Mouse (Mus musculus) kidney, adult 2 months (tissue): ENCODE measurements around the gene Galnt10. TPM values are rescaled to one million over a fixed set of nuclear protein-coding genes. Genes with fewer than 3 reads are reported as not detected.

Experiments used
- DNase-seq: peaks from one replicate; pipeline ENCODE4 v3.0.0; 2021
- H3K27ac ChIP-seq: fragments of 200-500 bp; 2 replicates; pipeline ENCODE4 v1.5.1; 2012; ENCODE audit warnings: low read depth, low read length, control low read depth, inconsistent platforms; ENCODE audit not compliant: insufficient read depth
- H3K27me3 ChIP-seq: fragments of 200-500 bp; replicated peaks from 2 replicates; pipeline ENCODE4 v1.6.1; 2012; ENCODE audit warnings: mild to moderate bottlenecking, moderate library complexity, low read length, inconsistent platforms; ENCODE audit not compliant: control insufficient read depth, insufficient read depth
- H3K36me3 ChIP-seq: fragments of 200-500 bp; 2 replicates; pipeline ENCODE4 v1.6.1; 2012; ENCODE audit warnings: mild to moderate bottlenecking, moderate library complexity, low read length, inconsistent platforms; ENCODE audit not compliant: control insufficient read depth, insufficient read depth
- H3K4me1 ChIP-seq: fragments of 200-500 bp; 2 replicates; pipeline ENCODE4 v1.6.1; 2011; ENCODE audit warnings: low read length; ENCODE audit not compliant: control insufficient read depth, insufficient read depth
- H3K4me3 ChIP-seq: fragments of 200-500 bp; 2 replicates; pipeline ENCODE4 v1.5.1; 2011; ENCODE audit warnings: mild to moderate bottlenecking, low read depth, low read length, control low read depth; ENCODE audit not compliant: insufficient read depth
- CTCF ChIP-seq: fragments of 200-500 bp; conservative IDR thresholded peaks from 2 replicates; pipeline ENCODE4 v1.5.1; 2011; ENCODE audit warnings: low read depth, mild to moderate bottlenecking, control low read depth, low read length, moderate library complexity, mixed read lengths; ENCODE audit not compliant: insufficient read depth, insufficient read length
- POLR2A ChIP-seq: fragments of 200-500 bp; IDR thresholded peaks from one replicate; pipeline ENCODE4 v1.6.1; 2011; ENCODE audit warnings: low read depth, low read length, control low read depth
- WGBS: fragments of 180-500 bp; shearing (Covaris S2); methylation state at CpG from one replicate; pipeline ENCODE4 v1.1.7; 2018; 5-methylcytosine and 5-hydroxymethylcytosine counted together
- polyA plus RNA-seq: library from polyadenylated mRNA; depleted of rRNA; stranded (reverse); fragments of >200 nt; gene quantifications from 2 replicates; pipeline ENCODE4 v1.2.3, GENCODE M21; 2012

The Galnt10 gene
- polyA plus RNA-seq, 1 experiment, result 11.1 TPM

DNA sequence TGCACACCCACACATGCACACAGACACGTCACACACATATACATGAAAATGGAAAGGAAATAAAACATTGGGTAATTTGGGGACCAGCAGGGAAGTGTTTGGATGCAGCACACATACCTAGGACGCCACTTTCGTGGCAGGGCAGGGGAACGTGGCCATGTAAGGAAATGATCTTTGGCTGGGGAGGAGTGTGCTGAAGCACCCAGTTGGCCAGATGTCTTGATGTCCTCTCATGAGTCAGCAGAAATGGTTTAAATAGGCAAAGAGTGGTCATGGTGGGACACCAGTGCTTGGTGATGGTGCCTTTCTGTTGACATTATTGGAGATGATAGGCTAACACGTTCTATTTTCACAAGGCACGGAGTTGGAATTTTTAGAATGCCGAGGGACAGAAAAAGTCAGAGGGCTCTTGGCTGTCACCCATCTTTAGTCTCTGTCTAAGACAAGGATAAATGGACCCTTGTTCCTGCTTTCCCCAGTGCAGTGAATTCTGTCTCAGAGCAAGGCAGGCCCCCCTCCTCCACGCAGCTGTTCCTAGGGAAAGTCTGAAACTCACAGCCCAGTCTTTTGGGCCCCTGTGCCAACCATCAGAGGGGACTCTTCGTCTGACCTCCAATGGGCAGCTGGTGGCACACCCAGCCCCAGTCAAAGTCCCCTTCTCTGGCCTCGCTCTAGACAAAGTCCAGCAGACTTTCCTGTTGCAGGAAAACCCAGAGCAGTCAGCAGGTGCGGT is 56.1 kb downstream of the Galnt10 start:
- Histone ChIP-seq H3K36me3 (no peaks in the 10 kb centered on the region), H3K4me3 (no peak overlapping the region), H3K27ac (no peak overlapping the region), H3K27me3 (no peaks in the 10 kb centered on the region), H3K4me1 (peaks cover 10% of the 10 kb centered on the region)
- TF ChIP-seq CTCF, result no peak
- no peak for TF ChIP-seq POLR2A
- WGBS, result 44% methylated on average over 11 of the region's 11 CpGs
- peak; percentile 66 for DNase-seq

DNA sequence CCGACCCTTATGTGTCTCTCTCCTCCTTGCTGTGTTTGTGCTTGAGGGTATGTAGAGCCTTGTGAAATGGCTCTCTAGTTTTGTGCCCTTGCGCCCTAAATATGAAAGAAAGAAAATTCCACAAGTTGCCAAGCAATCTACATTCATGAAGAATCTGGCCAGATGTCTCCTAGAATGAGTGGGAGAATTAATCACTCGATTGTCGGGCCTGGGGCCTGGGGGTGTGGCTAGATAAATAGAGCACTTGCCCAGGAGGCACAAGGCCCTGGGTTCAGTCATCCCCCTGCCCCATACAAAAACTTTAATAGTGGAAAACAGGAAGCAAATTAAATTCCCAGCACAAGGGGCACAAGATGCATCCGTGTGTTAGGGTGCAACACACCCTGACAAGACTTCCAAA is 56.7 kb downstream of the Galnt10 start:
- Histone ChIP-seq H3K36me3 (no peaks in the 10 kb centered on the region), H3K4me1 (peaks cover 10% of the 10 kb centered on the region), H3K4me3 (no peak overlapping the region), H3K27me3 (no peaks in the 10 kb centered on the region), H3K27ac (no peak overlapping the region)
- no peak for DNase-seq
- 47% methylated on average over 5 of the region's 5 CpGs for WGBS
- TF ChIP-seq POLR2A, result no peak

DNA sequence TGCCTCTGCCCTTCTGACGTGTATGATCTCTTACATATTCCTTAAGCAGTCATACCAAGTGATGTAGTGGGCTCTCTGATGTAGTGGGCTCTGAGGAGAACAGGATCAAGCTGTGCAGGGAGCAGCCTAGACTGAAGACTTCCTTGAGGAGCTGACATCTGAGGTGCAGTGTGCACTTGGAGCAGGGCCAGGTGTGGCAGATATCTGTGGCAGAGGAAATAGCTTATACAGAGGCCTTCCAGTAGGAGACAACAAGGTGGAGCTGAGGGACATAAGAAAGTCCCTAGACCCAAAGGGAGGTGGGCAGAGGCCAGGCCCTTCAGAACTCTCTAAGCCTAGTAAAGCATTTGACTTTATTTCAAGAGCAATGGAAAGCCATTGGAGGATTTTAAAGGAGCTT is 61.4 kb downstream of the Galnt10 start:
- Histone ChIP-seq H3K36me3 (no peaks in the 10 kb centered on the region), H3K4me3 (no peak overlapping the region), H3K27me3 (no peaks in the 10 kb centered on the region), H3K27ac (no peak overlapping the region), H3K4me1 (peaks cover 3% of the 10 kb centered on the region)
- 96% methylated on average over 1 of the region's 1 CpGs for WGBS
- no peak for TF ChIP-seq POLR2A
- DNase-seq, result no peak

DNA sequence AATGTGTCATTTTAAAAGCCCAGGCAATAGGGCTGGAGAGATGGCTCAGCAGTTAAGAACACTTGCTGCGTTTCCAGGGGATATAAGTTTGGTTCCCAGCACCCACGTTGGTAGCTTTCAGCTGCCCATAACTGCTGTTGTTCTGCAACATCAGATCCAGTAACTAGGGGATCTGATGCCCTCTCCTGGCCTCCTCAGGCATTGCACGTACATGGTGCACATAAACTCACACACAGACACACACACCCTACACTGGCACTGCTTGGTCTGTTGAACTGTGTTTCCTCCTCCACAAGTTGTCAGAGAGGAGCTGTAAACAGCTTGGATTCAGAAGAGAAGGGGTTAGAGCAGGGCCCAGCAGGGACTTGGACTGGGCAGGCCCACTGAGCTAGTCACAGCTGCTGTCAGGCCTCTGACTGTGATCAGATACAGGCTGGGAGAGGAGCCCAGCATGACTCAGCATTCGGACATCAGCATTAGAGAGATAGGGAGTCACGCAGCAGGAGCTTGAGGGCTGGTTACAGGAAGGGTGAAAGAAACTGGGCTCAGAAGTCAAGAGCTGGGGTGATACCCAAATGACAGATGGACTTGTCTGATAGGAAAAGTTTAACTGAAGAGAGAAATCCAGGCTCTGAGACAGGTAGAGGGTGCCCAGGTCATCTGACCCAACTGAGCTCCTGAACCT is 62.0 kb downstream of the Galnt10 start:
- Histone ChIP-seq H3K36me3 (no peaks in the 10 kb centered on the region), H3K27ac (no peak overlapping the region), H3K27me3 (no peaks in the 10 kb centered on the region), H3K4me3 (no peak overlapping the region), H3K4me1 (no peaks in the 10 kb centered on the region)
- 95% methylated on average over 5 of the region's 5 CpGs for WGBS
- TF ChIP-seq CTCF, result peak; percentile 20; the same call in 1 of the 2 replicates
- no peak for TF ChIP-seq POLR2A
- no peak for DNase-seq

DNA sequence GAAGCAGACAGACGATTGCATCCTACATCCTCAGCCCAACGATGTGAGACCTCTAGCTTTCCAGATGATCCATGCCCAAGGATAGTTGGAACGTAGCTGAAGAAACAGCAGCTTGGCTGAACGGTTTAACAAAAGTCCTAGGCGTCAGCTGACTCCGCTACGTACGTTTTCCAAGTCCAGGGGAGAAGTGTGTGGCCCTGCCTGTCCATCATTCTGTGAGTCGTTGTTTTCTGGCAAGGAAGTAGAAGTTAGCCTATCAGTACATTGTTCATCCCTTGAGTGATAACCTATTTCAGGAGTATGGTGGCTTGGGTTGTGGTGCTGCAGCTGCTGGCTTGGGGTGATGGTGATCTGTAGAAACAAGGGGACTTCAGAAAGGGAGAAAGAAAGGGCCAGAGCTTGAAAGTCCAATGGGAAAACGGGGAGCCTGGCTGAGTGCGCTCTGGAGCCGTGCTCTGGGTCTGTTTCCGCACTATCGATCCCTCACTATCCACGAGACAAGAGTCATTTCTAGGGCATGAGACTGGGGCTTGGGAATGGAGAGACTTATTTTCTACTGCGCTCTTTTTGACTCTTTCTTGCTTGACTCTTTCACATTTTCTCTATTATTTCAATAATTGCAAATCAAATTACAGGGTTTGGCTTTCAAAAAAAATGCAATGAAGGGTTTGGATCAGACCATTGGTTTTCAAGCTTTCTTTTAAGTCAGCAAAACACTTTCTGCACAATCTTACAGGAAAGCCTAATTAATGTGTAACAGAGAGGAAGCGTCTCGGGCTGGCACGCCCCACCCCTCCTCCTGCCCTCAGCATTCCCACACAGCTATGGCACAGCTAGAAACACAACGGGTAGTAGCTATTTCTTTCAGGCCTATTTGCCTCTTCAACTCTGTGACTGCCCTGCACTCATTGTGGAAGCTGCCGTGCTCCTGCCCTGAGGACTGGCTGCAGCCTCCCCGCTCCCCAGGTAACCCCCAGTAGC is 63.2 kb downstream of the Galnt10 start:
- Histone ChIP-seq H3K36me3 (no peaks in the 10 kb centered on the region), H3K27ac (no peak overlapping the region), H3K27me3 (no peaks in the 10 kb centered on the region), H3K4me3 (no peak overlapping the region), H3K4me1 (no peaks in the 10 kb centered on the region)
- 43% methylated on average over 22 of the region's 22 CpGs for WGBS
- TF ChIP-seq CTCF, result no peak
- TF ChIP-seq POLR2A, result no peak
- peak; percentile 78 for DNase-seq

DNA sequence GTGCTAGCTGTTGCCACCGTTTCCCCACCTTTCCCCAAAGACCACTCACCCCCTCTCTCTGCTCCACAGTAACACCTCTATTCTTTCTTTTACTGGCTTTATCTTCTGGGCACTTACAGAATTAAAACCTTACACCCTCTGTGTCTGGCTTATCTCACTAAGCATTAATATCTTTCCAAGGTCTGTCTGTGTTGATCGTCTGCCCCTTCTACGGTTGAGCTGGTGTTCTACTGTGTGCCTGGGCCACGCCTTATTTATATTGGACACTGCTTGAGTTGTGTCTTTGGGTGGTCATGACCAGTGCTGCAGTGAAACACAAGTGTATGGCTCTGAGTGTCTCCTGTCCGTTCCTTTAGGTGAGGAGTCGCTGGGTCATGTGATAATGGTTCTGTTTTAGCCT is 68.7 kb downstream of the Galnt10 start:
- H3K27me3 ChIP-seq, result no peaks in the 10 kb centered on the region
- 88% methylated on average over 6 of the region's 6 CpGs for WGBS
- no peak for DNase-seq
- no peak overlapping the region for H3K27ac ChIP-seq
- H3K4me1 ChIP-seq, result no peaks in the 10 kb centered on the region
- no peaks in the 10 kb centered on the region for H3K36me3 ChIP-seq
- TF ChIP-seq POLR2A (no peak), CTCF (no peak)
- H3K4me3 ChIP-seq, result no peak overlapping the region

DNA sequence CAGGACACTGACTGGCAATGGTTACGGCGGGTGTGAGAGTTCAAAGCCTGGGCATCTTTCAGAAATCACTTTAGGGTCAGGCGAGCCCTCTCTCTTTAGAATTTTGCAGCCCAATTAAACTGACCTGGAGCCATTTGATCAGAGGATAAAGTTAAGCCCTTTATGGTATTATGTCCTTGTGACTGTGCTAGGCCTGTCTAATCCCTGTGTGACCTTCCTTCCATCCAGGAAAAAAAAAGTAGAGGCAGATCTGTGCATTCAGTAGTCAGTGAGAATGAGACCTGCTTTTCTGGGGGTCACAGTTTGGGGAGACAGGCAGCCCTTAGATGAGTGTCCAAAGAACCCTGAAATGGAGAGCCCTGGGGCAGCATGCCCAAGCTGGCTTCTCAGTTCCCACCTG is 71.5 kb downstream of the Galnt10 start:
- no peaks in the 10 kb centered on the region for H3K36me3 ChIP-seq
- no peaks in the 10 kb centered on the region for H3K4me1 ChIP-seq
- H3K27me3 ChIP-seq, result no peaks in the 10 kb centered on the region
- no peak overlapping the region for H3K4me3 ChIP-seq
- no peak for TF ChIP-seq POLR2A
- no peak for TF ChIP-seq CTCF
- DNase-seq, result no peak
- WGBS, result 88% methylated on average over 3 of the region's 3 CpGs
- no peak overlapping the region for H3K27ac ChIP-seq
